Mouse (Mus musculus) midbrain, embryonic 15.5 days (tissue): ENCODE measurements at regions not wholly inside any gene's neighbourhood (a gene's known extent, or its start where the extent isn't known, plus 50 kb on each side); places are given as distances from the start of the nearest gene placed in this dataset.

Source experiments
- ATAC-seq: fragments of 200-750 bp; cut with Nextera tagmentation; replicated peaks from 2 replicates; pipeline ENCODE4 v1.8.0; 2017; ENCODE audit warnings: moderate TSS enrichment
- H3K27ac ChIP-seq: fragments of 300-500 bp; sonication (generic); 2 replicates; pipeline ENCODE4 v1.5.1; 2015; ENCODE audit warnings: mild to moderate bottlenecking, inconsistent platforms
- H3K27me3 ChIP-seq: fragments of 300-500 bp; sonication (generic); replicated peaks from 2 replicates; pipeline ENCODE4 v1.6.1; 2015; ENCODE audit warnings: inconsistent platforms
- H3K36me3 ChIP-seq: fragments of 300-500 bp; sonication (generic); replicated peaks from 2 replicates; pipeline ENCODE4 v1.6.1; 2015; ENCODE audit warnings: inconsistent platforms
- H3K4me1 ChIP-seq: fragments of 300-500 bp; sonication (generic); 2 replicates; pipeline ENCODE4 v1.6.1; 2015; ENCODE audit warnings: inconsistent platforms
- H3K4me2 ChIP-seq: fragments of 300-500 bp; sonication (generic); 2 replicates; pipeline ENCODE4 v1.6.1; 2015; ENCODE audit warnings: inconsistent platforms, mild to moderate bottlenecking, moderate library complexity
- H3K4me3 ChIP-seq: fragments of 300-500 bp; sonication (generic); 2 replicates; pipeline ENCODE4 v1.5.1; 2015; ENCODE audit warnings: mild to moderate bottlenecking, inconsistent platforms
- H3K9ac ChIP-seq: fragments of 300-500 bp; sonication (generic); 2 replicates; pipeline ENCODE4 v1.6.1; 2015; ENCODE audit warnings: mild to moderate bottlenecking, inconsistent platforms
- H3K9me3 ChIP-seq: fragments of 300-500 bp; sonication (generic); 2 replicates; pipeline ENCODE4 v1.6.1; 2016; ENCODE audit warnings: inconsistent platforms
- WGBS: fragments of 180-500 bp; shearing (Covaris S2); methylation state at CpG from one replicate; pipeline ENCODE4 v1.1.7; 2015; ENCODE audit warnings: mixed read lengths; 5-methylcytosine and 5-hydroxymethylcytosine counted together

DNA sequence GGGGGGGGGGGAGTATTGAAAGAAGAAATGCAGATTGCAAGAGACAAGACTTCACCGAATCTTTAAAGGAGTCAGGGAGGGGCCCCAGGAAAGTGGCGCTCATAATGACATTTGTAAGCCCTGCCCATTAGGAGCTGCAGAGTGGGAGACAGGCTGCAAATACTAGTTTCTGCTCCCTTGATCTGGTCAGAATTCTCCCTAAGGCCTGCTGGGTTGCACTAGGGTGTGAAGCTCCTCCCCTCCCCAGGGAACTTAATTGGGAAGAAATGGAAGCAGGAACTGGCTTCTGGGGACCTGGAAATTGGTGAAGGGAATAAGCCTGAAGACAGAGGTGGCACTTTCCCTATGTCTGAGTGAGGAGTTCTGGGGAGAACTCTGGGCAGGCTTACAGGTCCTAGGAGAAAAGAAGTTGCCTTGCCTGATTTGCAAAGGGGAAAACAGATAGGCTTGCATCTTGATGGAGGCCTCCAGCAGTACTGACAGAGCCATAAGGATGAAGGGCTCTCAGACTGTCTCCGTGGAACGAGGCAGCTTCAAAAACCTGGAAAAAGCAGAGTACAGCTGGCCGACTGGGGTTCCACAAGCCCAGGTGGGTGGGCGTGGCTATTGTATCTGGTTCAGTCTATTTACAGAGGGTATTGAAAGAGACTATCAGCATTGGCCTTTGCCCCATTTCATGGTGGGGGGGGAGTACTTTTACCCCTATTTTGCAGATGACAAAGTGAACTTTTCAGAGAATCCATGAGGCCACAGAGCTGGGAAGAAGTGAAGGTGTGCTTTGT lies 125.7 kb downstream of the Plpp3 start:
- no peaks in the 10 kb centered on the region for H3K36me3 ChIP-seq
- WGBS: 15% methylated on average over 6 of the region's 6 CpGs

DNA sequence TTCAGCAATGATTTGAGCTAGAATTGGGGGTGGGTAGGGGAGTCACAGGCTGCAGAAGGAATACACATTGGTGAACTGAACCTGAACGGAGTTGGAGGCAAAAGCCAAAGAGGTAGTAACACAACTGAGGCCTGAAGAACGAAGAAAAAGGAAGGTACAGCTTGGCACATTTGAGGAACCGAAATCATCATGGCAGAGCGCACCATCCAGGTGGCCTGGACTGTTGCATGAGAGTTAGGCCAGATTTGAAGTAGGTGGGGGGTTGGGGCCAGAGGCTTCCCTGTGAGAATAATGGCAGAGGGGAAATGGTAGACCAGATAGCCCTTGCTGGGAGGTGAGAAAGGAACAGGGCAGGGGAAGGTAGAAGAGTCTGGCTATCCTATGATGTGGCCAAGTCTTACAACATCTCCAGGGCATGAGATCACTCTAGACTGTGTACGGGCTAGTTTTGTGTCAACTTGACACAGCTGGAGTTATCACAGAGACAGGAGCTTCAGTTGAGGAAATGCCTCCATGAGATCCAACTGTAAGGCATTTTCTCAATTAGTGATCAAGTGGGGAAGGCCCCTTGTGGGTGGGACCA lies 128.4 kb downstream of the Plpp3 start:
- 97% methylated on average over 5 of the region's 5 CpGs for WGBS
- H3K9me3 ChIP-seq: no peaks in the 10 kb centered on the region
- no peak for ATAC-seq
- H3K4me1 ChIP-seq: peaks cover 11% of the 10 kb centered on the region; the same call in 1 of the 2 replicates
- no peak overlapping the region for H3K4me3 ChIP-seq
- H3K27ac ChIP-seq: no peak overlapping the region
- H3K9ac ChIP-seq: no peak overlapping the region
- H3K27me3 ChIP-seq: no peaks in the 10 kb centered on the region
- H3K36me3 ChIP-seq: no peaks in the 10 kb centered on the region
- H3K4me2 ChIP-seq: no peak overlapping the region

More for the DNA sequence above, 125.7 kb downstream of the Plpp3 start:
- peaks cover 11% of the 10 kb centered on the region; the same call in 1 of the 2 replicates for H3K4me1 ChIP-seq
- no peak overlapping the region for H3K4me3 ChIP-seq
- no peak overlapping the region for H3K27ac ChIP-seq
- H3K4me2 ChIP-seq: no peak overlapping the region
- no peak for ATAC-seq
- H3K27me3 ChIP-seq: no peaks in the 10 kb centered on the region
- H3K9ac ChIP-seq: no peak overlapping the region
- H3K9me3 ChIP-seq: no peaks in the 10 kb centered on the region

GRCm38 (mm10) chr4:105286299-105286698 lies 129.2 kb downstream of the Plpp3 start:
- ATAC-seq: no peak
- Histone ChIP-seq H3K36me3 (no peaks in the 10 kb centered on the region), H3K4me2 (no peak overlapping the region), H3K4me1 (peaks cover 11% of the 10 kb centered on the region), H3K27me3 (no peaks in the 10 kb centered on the region), H3K9ac (no peak overlapping the region), H3K9me3 (no peaks in the 10 kb centered on the region), H3K4me3 (no peak overlapping the region), H3K27ac (no peak overlapping the region)
- 80% methylated on average over 6 of the region's 6 CpGs for WGBS

DNA sequence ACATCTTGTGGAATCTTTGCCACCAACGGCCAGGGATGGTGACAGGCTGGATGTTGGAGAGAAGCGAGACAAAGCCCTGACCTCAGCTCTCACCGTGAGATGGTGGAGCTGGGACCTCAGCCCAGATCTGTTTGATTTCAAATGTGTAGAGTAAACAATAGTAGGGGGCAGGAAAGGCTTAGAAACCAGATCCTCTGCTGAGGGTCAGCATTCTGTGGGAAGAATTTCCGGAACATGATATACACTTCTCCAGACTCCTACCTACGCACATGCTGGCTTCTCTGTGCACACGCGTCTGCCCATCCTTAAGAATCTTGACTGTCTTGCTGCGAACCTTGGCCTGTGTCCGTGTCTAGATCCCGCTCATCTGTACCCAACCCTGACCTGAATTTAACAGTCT lies 129.7 kb downstream of the Plpp3 start:
- no peak for ATAC-seq
- H3K36me3 ChIP-seq: no peaks in the 10 kb centered on the region
- H3K4me2 ChIP-seq: no peak overlapping the region
- no peaks in the 10 kb centered on the region for H3K9me3 ChIP-seq
- H3K4me3 ChIP-seq: no peak overlapping the region
- peaks cover 10% of the 10 kb centered on the region for H3K4me1 ChIP-seq
- no peak overlapping the region for H3K27ac ChIP-seq
- WGBS: 86% methylated on average over 10 of the region's 10 CpGs
- no peaks in the 10 kb centered on the region for H3K27me3 ChIP-seq
- H3K9ac ChIP-seq: no peak overlapping the region

- no peak overlapping the region for H3K4me3 ChIP-seq
- no peak overlapping the region for H3K27ac ChIP-seq
- no peak overlapping the region for H3K9ac ChIP-seq
- ATAC-seq: no peak
- no peaks in the 10 kb centered on the region for H3K9me3 ChIP-seq
- H3K4me1 ChIP-seq: peaks cover 6% of the 10 kb centered on the region
- H3K36me3 ChIP-seq: no peaks in the 10 kb centered on the region
- WGBS: 64% methylated on average over 7 of the region's 7 CpGs
- H3K27me3 ChIP-seq: no peaks in the 10 kb centered on the region
- no peak overlapping the region for H3K4me2 ChIP-seq
These were observed 130.3 kb downstream of the Plpp3 start for GRCm38 (mm10) chr4:105287419-105287818.

- no peak for ATAC-seq
- Histone ChIP-seq H3K4me1 (no peaks in the 10 kb centered on the region; the same call in 1 of the 2 replicates), H3K4me3 (no peak overlapping the region), H3K27ac (no peak overlapping the region), H3K9me3 (no peaks in the 10 kb centered on the region), H3K4me2 (no peak overlapping the region), H3K9ac (no peak overlapping the region), H3K27me3 (no peaks in the 10 kb centered on the region), H3K36me3 (no peaks in the 10 kb centered on the region)
- 44% methylated on average over 4 of the region's 4 CpGs for WGBS
These were observed 132.5 kb downstream of the Plpp3 start for GRCm38 (mm10) chr4:105289635-105290034.

DNA sequence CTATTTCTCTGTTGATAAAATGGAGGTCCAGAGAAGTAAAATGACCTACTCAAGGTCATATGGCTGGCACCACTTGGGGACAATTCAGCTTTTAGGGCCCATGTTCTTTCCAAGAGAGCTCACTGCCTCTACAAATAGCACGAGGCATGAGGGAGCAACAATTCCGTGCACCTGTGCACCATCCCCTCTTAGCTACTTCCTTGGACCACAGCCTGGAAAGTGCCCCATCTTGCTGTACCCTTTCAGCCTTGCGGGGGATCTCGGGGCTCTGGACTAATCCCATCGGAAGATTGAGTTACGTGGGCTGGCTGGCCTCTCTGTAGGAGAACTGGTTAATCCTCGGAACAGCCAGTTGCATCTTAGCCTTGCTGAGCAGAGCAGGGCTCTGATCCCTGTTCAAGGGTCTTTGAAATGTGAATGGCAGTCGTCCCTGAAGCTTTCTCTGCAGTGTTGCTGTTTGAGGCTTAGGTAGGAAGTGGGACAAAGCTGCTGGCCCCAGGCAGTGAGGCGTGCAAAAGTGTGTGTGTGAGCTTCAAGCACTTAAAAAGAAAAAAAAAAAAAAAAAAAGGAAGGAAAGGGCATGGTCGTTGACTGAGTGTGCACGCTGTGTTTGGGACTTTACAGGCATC lies 133.8 kb downstream of the Plpp3 start:
- Histone ChIP-seq H3K4me2 (no peak overlapping the region), H3K9ac (no peak overlapping the region), H3K27me3 (no peaks in the 10 kb centered on the region), H3K36me3 (no peaks in the 10 kb centered on the region), H3K9me3 (no peaks in the 10 kb centered on the region), H3K27ac (no peak overlapping the region), H3K4me3 (no peak overlapping the region), H3K4me1 (no peaks in the 10 kb centered on the region; the same call in 1 of the 2 replicates)
- WGBS: 6% methylated on average over 11 of the region's 11 CpGs
- no peak for ATAC-seq

GRCm38 (mm10) chr4:105291503-105291902 lies 134.4 kb downstream of the Plpp3 start:
- Histone ChIP-seq H3K36me3 (no peaks in the 10 kb centered on the region), H3K27ac (no peak overlapping the region), H3K4me3 (no peak overlapping the region), H3K27me3 (no peaks in the 10 kb centered on the region), H3K4me1 (no peaks in the 10 kb centered on the region; the same call in 1 of the 2 replicates), H3K9ac (no peak overlapping the region), H3K4me2 (no peak overlapping the region), H3K9me3 (no peaks in the 10 kb centered on the region)
- 12% methylated on average over 1 of the region's 1 CpGs for WGBS
- ATAC-seq: no peak

- Histone ChIP-seq H3K27ac (no peak overlapping the region), H3K4me2 (no peak overlapping the region), H3K9ac (no peak overlapping the region), H3K9me3 (no peaks in the 10 kb centered on the region), H3K27me3 (no peaks in the 10 kb centered on the region), H3K36me3 (no peaks in the 10 kb centered on the region), H3K4me3 (no peak overlapping the region), H3K4me1 (no peaks in the 10 kb centered on the region)
- 89% methylated on average over 6 of the region's 6 CpGs for WGBS
- ATAC-seq: no peak
These were observed 142.2 kb downstream of the Plpp3 start for GRCm38 (mm10) chr4:105299358-105299757.

DNA sequence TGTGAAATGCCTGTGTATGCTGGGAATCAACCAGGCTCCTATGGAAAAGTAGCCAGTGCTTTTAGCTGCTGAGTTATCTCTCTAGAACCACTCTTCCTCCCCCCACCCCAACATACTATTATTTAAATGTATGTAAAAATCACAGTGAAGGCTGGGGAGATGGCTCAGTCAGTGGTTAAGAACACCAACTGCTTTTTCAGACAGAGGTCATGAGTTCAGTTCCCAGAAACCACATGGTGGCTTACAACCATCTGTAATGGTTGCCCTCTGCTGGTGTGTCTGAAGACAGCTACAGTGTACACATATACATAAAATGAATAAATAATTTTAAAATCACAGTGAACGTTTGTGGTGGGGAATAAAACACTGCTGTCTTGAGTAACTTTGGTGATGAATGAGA lies 144.4 kb downstream of the Plpp3 start:
- WGBS: 84% methylated on average over 1 of the region's 1 CpGs
- Histone ChIP-seq H3K4me2 (no peak overlapping the region), H3K27me3 (no peaks in the 10 kb centered on the region), H3K9ac (no peak overlapping the region), H3K9me3 (no peaks in the 10 kb centered on the region), H3K36me3 (no peaks in the 10 kb centered on the region), H3K27ac (no peak overlapping the region), H3K4me3 (no peak overlapping the region), H3K4me1 (no peaks in the 10 kb centered on the region)
- no peak for ATAC-seq

- H3K4me3 ChIP-seq: no peak overlapping the region
- no peaks in the 10 kb centered on the region for H3K4me1 ChIP-seq
- no peak overlapping the region for H3K9ac ChIP-seq
- no peaks in the 10 kb centered on the region for H3K36me3 ChIP-seq
- H3K9me3 ChIP-seq: no peaks in the 10 kb centered on the region
- no peaks in the 10 kb centered on the region for H3K27me3 ChIP-seq
- no peak overlapping the region for H3K27ac ChIP-seq
- no peak overlapping the region for H3K4me2 ChIP-seq
- WGBS: 61% methylated on average over 2 of the region's 2 CpGs
- ATAC-seq: no peak
These were observed 147.0 kb downstream of the Plpp3 start for GRCm38 (mm10) chr4:105304166-105304565.

DNA sequence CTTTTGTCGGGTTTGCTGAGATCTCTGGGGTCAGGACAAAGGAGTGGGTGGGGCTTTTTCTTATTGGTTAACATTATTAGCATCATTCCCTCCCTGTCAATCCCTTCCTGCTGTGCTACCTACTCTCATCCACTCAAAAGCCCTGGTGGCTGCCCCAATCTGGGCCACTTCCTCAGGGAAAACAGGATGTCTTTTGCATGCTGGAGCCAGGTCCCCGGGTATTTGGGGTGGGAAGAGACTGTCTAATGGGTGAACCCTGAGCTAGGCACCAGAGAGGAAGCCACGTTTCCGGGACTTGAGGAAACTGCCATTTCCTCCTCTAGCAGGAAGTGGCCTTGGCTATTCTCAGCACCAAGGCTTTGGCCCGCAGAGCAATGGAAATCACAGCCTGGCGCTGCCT lies 148.8 kb downstream of the Plpp3 start:
- 83% methylated on average over 6 of the region's 6 CpGs for WGBS
- no peak overlapping the region for H3K4me3 ChIP-seq
- no peaks in the 10 kb centered on the region for H3K9me3 ChIP-seq
- no peak overlapping the region for H3K9ac ChIP-seq
- no peaks in the 10 kb centered on the region for H3K4me1 ChIP-seq
- H3K4me2 ChIP-seq: no peak overlapping the region
- no peaks in the 10 kb centered on the region for H3K36me3 ChIP-seq
- no peak overlapping the region for H3K27ac ChIP-seq
- ATAC-seq: no peak
- no peaks in the 10 kb centered on the region for H3K27me3 ChIP-seq
